Mouse (Mus musculus) spleen, adult 12 weeks (tissue): ENCODE results near the gene Safb2.

Source experiments
- DNase-seq: peaks from one replicate; pipeline ENCODE4 v3.0.0; 2022; ENCODE audit warnings: low spot score

The Safb2 gene

GRCm38 (mm10) chr17:56609452-56610171 lies 25.2 kb upstream of the Safb2 start, which contains the start of gene 2410015M20Rik:
Gene 2410015M20Rik (minus strand): TSS chr17:56609771.
- DNase-seq: peak; percentile 91

- DNase-seq: no peak
Measured at GRCm38 (mm10) chr17:56608699-56609098, 24.3 kb upstream of the Safb2 start.

GRCm38 (mm10) chr17:56607521-56608062 lies 23.2 kb upstream of the Safb2 start:
- no peak for DNase-seq

- no peak for DNase-seq
Measured at GRCm38 (mm10) chr17:56605431-56605830, 21.0 kb upstream of the Safb2 start.

GRCm38 (mm10) chr17:56604422-56604821 lies 20.0 kb upstream of the Safb2 start:
- DNase-seq: no peak

- no peak for DNase-seq
Measured at GRCm38 (mm10) chr17:56604070-56604380, 19.6 kb upstream of the Safb2 start.

- DNase-seq: no peak
Measured at GRCm38 (mm10) chr17:56603186-56604069, 19.0 kb upstream of the Safb2 start.

- no peak for DNase-seq
Measured at GRCm38 (mm10) chr17:56593527-56594271, 9.3 kb upstream of the Safb2 start.

- DNase-seq: no peak
Measured at GRCm38 (mm10) chr17:56592553-56592952, 8.2 kb upstream of the Safb2 start.

GRCm38 (mm10) chr17:56588921-56589320 lies 4.5 kb upstream of the Safb2 start:
- no peak for DNase-seq

GRCm38 (mm10) chr17:56587773-56588172 lies 3.4 kb upstream of the Safb2 start:
- DNase-seq: no peak

- DNase-seq: peak; percentile 30
Measured at GRCm38 (mm10) chr17:56585171-56585821, 911 bp upstream of the Safb2 start.

- DNase-seq: peak; percentile 27
Measured at GRCm38 (mm10) chr17:56583611-56584256, 651 bp downstream of the Safb2 start.

- DNase-seq: no peak
Measured at GRCm38 (mm10) chr17:56583071-56583470, 1.3 kb downstream of the Safb2 start.

GRCm38 (mm10) chr17:56572939-56573338 lies 11.4 kb downstream of the Safb2 start:
- DNase-seq: no peak

GRCm38 (mm10) chr17:56572154-56572553 lies 12.2 kb downstream of the Safb2 start:
- no peak for DNase-seq

- no peak for DNase-seq
Measured at GRCm38 (mm10) chr17:56570287-56570686, 14.1 kb downstream of the Safb2 start.

GRCm38 (mm10) chr17:56567370-56567769 lies 17.0 kb downstream of the Safb2 start:
- no peak for DNase-seq

GRCm38 (mm10) chr17:56566918-56567317 lies 17.5 kb downstream of the Safb2 start:
- no peak for DNase-seq

- DNase-seq: no peak
Measured at GRCm38 (mm10) chr17:56566293-56566692, 18.1 kb downstream of the Safb2 start.

- no peak for DNase-seq
Measured at GRCm38 (mm10) chr17:56561866-56562265, 22.5 kb downstream of the Safb2 start.
